Mouse (Mus musculus) left cerebral cortex, adult 18-20 months (tissue): ENCODE measurements around the gene Rbms1. TPM values are rescaled to one million over a fixed set of nuclear protein-coding genes. Genes with fewer than 3 reads are reported as not detected.
"Not testable (repeated sequence)": the region's sequence is repeated elsewhere in the genome, so short reads cannot be mapped to it uniquely, and the experiment has no call there.

Experiments
- DNase-seq, 2 experiments: peaks; one replicate each; pipeline ENCODE4 v3.0.0; 2021 to 2022; ENCODE audit warnings: low spot score in 2 of 2, mixed read lengths in 1 of 2
- total RNA-seq, 2 experiments: library from RNA; stranded (reverse); gene quantifications; 2 replicates each; pipeline ENCODE4 v1.2.3; 2021

Gene Rbms1
- total RNA-seq, 2 experiments from 2014 or later, result 17.9 to 20.3 TPM

DNA sequence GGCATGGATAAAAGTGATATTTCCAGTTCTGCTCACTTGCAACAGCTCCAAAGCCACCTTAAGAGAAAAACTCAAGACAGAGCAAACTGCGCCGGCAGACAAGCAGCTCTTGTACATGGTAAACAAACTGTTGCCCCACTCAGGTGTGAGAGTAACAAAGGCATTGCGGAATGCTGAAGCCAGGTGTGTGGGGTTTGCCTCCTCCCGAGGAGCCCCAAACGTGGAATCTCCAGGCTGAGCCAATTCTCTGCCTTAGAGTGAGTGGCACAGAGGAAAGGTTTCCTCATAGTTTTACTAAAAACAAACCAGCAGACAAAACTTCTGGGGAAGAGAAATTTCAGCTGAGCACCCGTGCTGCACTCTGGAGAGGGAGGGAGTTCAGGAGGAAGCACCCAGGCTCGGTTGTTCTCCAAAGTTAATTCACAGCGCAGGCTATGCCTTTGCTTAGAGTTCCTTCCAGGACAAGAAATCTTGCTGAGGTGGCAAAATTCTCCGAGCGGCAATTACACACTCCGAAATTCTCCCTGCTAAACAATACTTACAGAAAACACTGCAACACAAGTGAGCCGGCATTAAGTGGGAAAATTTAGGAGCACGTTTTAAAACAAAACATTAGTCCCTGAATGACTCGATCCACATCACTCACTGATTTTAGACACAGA lies 111.8 kb downstream of the Rbms1 start:
- DNase-seq, result no peak

DNA sequence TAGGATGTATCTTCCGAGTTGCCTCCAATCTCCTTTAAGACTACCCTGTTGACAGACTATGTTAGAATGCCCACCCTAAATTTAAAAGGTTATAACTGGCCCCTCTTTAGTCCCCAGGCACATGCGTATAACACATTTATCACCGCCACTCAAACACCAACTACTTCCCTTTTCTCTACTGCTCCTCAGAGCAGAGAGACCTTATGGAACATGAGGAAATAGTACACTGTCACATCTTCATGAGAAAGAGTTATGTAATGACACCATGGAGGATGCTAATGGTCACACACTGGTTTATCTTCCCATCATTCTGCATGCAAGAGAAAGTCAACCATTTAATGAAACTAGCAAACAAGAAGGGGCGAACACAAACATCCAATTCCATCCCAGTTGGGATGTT lies 114.5 kb downstream of the Rbms1 start:
- no peak for DNase-seq

DNA sequence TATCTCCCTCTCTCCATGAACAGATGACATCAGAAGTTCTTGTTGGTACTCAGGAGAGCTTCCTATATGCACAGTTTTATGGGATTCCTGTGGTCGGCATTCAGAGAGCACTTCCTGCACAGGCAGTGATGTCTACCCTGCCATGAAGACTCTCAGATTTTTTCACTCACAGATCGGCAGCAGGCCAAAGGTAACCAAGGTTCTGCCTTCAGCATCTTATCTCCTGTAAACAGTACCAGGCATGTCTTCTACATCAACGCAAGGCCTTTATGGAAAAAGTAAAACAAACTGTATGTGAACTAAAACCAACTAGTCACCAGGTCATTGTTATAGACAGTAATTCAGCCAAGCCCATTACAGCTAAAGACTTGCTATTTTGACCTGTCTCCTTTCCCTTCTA lies 115.0 kb downstream of the Rbms1 start:
- no peak for DNase-seq

DNA sequence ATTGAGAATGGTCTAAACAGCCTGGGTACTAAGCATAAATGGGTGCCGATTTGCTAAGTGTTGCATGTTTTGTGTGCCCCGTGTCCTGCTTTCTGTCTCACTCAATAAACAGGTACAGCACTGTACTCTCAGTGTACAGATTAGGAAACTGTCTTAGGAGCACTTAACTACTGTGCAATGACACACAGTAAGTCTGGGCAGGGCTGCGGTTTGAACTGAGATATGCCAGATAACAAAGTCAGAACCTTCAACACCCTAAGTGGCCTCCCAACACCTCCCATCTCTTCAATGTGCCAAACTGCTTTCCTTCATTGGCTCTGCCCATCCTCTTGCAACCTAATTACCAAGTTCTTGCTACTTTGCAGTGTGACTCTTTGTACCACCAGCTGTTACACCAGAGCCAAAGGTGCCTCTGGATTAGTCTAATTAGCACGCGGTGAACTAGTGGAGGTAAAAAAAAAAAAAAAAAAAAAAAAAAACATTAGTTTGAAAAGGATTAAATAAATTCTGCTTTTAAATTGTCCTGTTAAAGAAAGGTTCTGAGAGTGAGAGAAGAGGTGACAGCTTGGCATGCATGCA lies 117.6 kb downstream of the Rbms1 start:
- DNase-seq, result no peak

DNA sequence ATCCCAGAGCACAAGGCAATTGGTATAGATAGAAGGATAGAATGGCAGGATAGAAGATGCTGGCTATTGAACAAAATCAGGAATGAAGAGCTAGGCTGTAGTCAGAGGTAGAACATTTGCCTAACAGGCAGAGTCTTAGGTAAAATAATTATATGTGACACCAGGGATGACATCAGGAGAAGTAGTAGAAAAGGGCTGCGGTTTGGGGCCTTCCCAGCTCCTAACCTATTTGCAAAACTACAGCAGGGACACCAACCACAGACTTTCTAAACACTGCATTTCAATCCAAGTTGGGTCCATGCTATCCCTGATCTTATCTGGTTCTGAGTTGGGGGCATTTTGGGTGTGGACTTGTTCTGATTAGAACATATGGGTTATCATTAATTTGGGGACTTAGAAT lies 118.7 kb downstream of the Rbms1 start:
- DNase-seq, result no peak

GRCm38 (mm10) chr2:60843633-60844032 lies 119.4 kb downstream of the Rbms1 start:
- DNase-seq, result no peak

DNA sequence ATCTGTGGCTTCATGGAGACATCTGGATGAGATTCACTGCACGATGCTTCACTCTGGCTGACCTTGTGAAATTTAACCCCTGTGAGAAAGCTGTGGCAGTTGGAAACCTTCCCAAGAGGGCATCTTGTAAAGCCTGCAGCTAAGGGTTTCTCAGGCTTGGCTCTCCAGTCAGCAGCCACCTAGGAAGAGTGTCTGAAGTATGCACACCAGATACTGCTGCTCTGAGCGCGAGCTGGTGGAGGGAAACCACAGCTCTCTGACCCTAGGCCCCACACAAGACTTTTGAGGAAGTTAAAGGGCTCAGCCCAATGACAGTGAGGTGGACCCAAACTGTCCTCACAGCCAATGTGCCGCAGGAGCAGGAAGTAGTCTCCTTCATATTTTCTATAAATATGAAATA lies 120.0 kb downstream of the Rbms1 start:
- DNase-seq, result no peak

GRCm38 (mm10) chr2:60840922-60841321 lies 122.1 kb downstream of the Rbms1 start:
- no peak for DNase-seq

DNA sequence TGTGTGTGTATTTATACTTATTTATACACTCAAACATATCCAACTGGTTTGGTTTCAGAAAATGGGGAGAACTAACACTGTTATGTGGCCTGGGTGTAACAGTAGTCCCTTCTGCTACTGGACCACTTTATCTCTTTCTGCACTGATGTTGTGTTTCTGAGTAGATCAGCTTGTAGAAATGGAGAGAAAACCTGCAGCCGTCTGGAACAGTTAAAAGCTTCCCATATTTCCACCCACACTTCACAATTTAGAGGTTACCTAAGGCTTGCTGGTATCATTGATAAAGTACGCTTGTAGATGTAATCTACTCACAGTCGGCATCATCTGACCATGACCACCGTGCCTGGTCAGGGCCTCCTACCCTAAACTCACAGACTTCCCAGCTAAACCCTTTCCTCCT lies 123.5 kb downstream of the Rbms1 start:
- no peak for DNase-seq

GRCm38 (mm10) chr2:60838856-60839255 lies 124.1 kb downstream of the Rbms1 start:
- no peak for DNase-seq

DNA sequence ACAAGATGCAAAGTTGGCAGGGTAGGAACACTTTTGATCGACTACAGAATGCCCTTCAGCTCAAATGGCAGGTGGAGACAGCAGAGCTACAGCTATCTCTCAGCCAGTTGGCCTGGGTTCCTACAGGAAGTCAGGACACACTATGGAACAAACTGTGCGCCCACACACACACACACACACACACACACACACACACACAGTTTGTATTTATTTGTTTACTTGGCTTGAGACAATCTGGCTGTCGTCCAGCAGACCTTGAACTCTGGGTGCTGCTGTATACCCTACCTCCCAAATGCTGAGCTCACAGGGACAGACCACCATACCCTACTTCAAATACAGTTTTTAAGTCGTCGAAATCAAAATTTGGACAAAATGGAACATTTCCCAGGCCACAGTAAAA lies 125.4 kb downstream of the Rbms1 start:
- no peak for DNase-seq

- no peak for DNase-seq
Measured at GRCm38 (mm10) chr2:60836237-60836636, 126.8 kb downstream of the Rbms1 start.

DNA sequence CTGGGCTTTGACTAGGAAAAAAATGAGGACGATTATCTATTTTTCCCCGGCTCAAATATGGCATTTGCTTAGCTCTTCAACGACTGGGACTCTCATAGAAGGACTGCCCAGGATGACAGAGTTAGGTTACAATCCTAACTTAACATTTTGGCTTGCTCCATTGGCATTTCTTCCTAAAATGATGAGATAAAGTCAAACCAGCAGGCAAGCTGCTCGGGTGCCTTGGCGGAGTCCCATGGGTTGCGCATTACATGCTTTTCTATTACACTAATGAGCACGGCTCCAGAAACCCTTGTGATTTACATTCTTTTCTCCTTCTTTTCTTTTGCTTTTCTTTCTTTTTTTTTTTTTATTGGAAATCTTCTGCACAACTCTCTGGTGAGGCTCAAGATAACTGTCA lies 128.7 kb downstream of the Rbms1 start:
- DNase-seq, result no peak

DNA sequence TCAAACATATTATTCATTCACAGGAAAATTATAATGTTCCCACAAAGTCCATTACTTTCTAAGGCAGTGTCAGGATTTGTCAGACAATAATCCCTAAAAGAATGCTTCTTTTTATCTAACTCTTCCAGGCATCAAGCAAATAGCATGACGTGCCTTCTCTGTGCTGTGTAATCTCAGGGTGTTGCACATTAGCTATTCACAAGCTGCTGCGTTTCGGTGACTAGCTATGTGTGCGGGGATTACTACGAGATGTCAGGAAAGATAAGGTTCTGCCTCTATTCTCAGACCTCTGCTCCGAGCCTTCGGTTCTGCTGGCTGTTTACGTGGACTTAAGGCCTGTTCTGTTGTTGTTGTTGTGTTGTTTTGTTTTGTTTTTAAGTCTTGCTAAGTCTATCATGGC lies 130.7 kb downstream of the Rbms1 start:
- DNase-seq, result no peak

- DNase-seq, result not testable (repeated sequence)
Measured at GRCm38 (mm10) chr2:60830464-60830863, 132.5 kb downstream of the Rbms1 start.

GRCm38 (mm10) chr2:60828908-60829462 lies 134.0 kb downstream of the Rbms1 start:
- no peak for DNase-seq

GRCm38 (mm10) chr2:60827152-60827428 lies 135.9 kb downstream of the Rbms1 start:
- no peak for DNase-seq

DNA sequence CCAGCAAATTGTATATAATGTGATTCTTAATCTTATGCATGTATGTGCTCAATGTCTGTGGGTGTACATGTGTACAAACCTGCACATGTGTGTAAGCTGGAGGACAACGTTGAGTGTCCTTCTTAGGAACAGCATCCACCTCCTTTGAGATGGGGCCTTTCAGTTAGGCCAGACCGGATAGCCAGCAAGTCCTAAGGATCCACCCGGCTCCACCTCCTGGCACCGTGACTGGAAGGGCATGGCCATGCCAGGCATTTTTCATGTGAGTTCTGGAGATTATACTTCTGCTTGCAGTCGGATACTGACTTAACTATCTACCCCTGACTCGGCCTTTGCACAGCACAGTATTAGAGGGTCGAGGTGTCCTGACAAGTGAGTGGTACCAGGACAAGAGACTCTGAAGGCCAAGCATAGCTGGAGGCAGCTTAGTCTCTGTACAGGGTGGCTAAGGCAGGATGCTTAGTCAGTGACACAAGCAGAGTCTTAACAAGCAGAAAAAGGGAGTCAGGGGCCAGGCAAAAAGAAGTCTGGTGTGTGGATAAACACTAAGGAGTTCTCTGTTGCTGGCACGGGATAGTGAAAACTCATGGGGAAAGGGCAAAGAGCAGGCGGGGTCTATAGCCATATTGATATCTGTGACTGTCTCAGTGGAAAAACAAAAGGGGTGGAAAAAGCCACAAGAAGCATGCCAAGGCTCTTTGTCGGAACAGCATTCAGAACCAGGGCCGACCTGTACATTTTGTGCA lies 136.4 kb downstream of the Rbms1 start:
- DNase-seq, result no peak

GRCm38 (mm10) chr2:60825690-60826089 lies 137.3 kb downstream of the Rbms1 start:
- DNase-seq, result no peak

DNA sequence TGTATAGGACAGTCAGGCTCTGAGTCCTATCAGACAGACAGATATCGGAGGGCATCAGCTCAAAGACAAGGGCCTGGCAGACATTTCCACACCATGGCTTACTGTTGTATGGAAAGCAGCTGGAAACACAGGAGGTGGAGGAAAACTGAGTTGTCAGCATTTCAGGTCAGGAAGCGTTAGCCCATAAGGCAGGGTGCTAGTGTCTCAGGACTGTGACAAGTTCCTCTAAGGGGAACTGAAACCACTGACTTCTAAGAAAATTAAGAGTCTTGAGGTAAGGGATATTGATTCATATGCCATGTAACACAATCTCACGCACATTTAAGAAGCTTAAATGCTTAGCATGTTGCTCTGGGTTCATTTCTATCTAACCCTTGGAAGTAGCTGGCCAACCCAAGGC lies 141.4 kb downstream of the Rbms1 start:
- no peak for DNase-seq

GRCm38 (mm10) chr2:60818632-60819031 lies 144.4 kb downstream of the Rbms1 start:
- no peak for DNase-seq

GRCm38 (mm10) chr2:60816307-60816706 lies 146.7 kb downstream of the Rbms1 start:
- DNase-seq, result no peak

- DNase-seq, result no peak
Measured at GRCm38 (mm10) chr2:60814788-60815187, 148.2 kb downstream of the Rbms1 start.
